Mouse (Mus musculus) lung, adult 2 months (tissue): Measurements from ENCODE around the gene B3gnt4.

Source experiments
- CTCF ChIP-seq: fragments of 200-500 bp; IDR thresholded peaks from 2 replicates; pipeline ENCODE4 v1.5.1; 2011; ENCODE audit warnings: mild to moderate bottlenecking, low read length, control low read depth; ENCODE audit not compliant: insufficient read depth
- POLR2A ChIP-seq: fragments of 200-500 bp; IDR thresholded peaks from 2 replicates; pipeline ENCODE4 v1.6.1; 2011; ENCODE audit warnings: low read depth, mild to moderate bottlenecking, control low read depth, low read length, borderline replicate concordance; ENCODE audit errors: extremely low read depth

- TF ChIP-seq POLR2A (no peak), CTCF (no peak)
These were observed 11.4 kb downstream of the B3gnt4 start for GRCm38 (mm10) chr5:123521621-123522020.
